Mouse (Mus musculus) kidney, embryonic 14.5 days (tissue): ENCODE data around the gene Esyt3. TPM values are rescaled to one million over a fixed set of nuclear protein-coding genes. Genes with fewer than 3 reads are reported as not detected.

Source experiments
- ATAC-seq: fragments of 200-750 bp; cut with Nextera tagmentation; 2 replicates; pipeline ENCODE4 v1.8.0; 2017; ENCODE audit warnings: moderate number of reproducible peaks, mild to moderate bottlenecking, moderate TSS enrichment, moderate library complexity; ENCODE audit not compliant: low FRiP score, low TSS enrichment
- H3K27ac ChIP-seq: fragments of 300-500 bp; sonication (generic); 2 replicates; pipeline ENCODE4 v1.5.1; 2014; ENCODE audit warnings: low read depth, mild to moderate bottlenecking, low read length, moderate library complexity, mixed read lengths
- H3K27me3 ChIP-seq: fragments of 300-500 bp; sonication (generic); 2 replicates; pipeline ENCODE4 v1.6.1; 2014; ENCODE audit warnings: mild to moderate bottlenecking, low read length; ENCODE audit not compliant: control insufficient read depth, insufficient read depth
- H3K36me3 ChIP-seq: fragments of 300-500 bp; sonication (generic); 2 replicates; pipeline ENCODE4 v1.6.1; 2014; ENCODE audit warnings: low read length, mixed read lengths; ENCODE audit not compliant: control insufficient read depth, insufficient read depth
- H3K4me1 ChIP-seq: fragments of 300-500 bp; sonication (generic); 2 replicates; pipeline ENCODE4 v1.6.1; 2014; ENCODE audit warnings: low read length, mixed read lengths; ENCODE audit not compliant: control insufficient read depth, insufficient read depth
- H3K4me2 ChIP-seq: fragments of 300-500 bp; sonication (generic); replicated peaks from 2 replicates; pipeline ENCODE4 v1.6.1; 2014; ENCODE audit warnings: low read depth, mild to moderate bottlenecking, low read length
- H3K4me3 ChIP-seq: fragments of 300-500 bp; sonication (generic); 2 replicates; pipeline ENCODE4 v1.5.1; 2014; ENCODE audit warnings: mild to moderate bottlenecking, low read length
- H3K9ac ChIP-seq: fragments of 300-500 bp; sonication (generic); 2 replicates; pipeline ENCODE4 v1.6.1; 2014; ENCODE audit warnings: low read depth, mild to moderate bottlenecking, low read length, moderate library complexity
- H3K9me3 ChIP-seq: fragments of 300-500 bp; sonication (generic); 2 replicates; pipeline ENCODE4 v1.6.1; 2016; ENCODE audit warnings: low read length; ENCODE audit not compliant: control insufficient read depth
- WGBS: fragments of 180-500 bp; shearing (Covaris S2); extraction: QIAGEN DNeasy Blood & Tissue Kit; methylation state at CpG from one replicate; pipeline ENCODE4 v1.1.7; 2014; 5-methylcytosine and 5-hydroxymethylcytosine counted together
- polyA plus RNA-seq: library from polyadenylated mRNA; unstranded; fragments of >200 nt; fragmentation: Nextera tagmentation; extraction: Ambion mirVana; gene quantifications from 2 replicates; pipeline ENCODE4 v1.2.1, GENCODE M21; 2014

Gene Esyt3
- polyA plus RNA-seq, 1 experiment from 2014 or later, result 0.76 TPM

DNA sequence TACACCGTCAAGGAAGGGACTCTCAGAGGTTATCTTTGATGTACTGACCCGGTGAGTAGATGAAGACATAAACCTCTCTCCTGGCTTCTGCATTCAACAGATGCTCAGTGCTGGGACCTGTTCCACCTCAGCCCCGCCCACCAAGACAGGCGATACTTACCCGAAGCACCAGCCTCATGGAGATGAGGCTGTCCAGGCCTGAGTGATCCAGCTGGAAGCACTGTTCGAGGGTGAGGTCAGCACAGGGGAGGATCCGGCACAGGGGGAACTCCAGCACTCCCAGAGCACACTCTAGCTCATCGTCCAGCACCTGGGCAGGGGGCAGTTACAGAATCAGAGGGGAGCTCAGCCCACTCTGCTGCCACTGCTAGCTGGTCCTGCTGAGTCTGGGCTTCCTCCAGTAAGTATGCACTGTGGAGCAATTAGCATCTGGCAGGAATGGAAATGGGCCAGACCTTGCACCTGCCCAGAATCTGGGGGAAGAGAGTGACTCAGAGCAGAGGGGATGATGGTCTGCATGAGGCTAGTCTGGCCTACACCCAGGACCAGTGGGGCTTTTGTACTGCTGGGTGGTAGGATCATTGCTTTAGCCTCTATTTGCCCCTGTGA lies 38.9 kb downstream of the Esyt3 start:
- 50% methylated on average over 8 of the region's 8 CpGs for WGBS
- ATAC-seq, result peak; percentile 25; the same call in 1 of the 2 replicates

DNA sequence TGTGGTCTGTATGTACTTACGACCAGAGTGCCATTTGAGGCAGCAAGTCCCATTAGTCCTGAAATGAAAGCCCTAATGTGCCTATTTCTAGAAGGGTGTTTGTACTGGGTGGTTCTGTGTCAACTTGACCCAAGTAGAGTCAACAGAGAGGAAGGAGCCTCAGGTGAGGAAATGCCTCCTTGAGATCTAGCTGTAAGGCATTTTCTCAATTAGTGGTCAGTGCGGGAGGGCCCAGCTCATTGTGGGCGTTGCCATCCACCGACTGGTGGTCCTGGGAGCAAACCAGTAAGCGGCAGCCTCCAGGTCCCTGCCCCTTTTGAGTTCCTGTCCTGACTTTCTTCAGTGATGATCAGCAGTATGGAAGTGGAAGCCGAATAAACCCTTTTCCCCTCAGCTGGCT lies 52.1 kb downstream of the Esyt3 start:
- no peaks in the 10 kb centered on the region; the same call in 1 of the 2 replicates for H3K36me3 ChIP-seq
- no peaks in the 10 kb centered on the region for H3K27me3 ChIP-seq
- no peaks in the 10 kb centered on the region for H3K4me1 ChIP-seq
- ATAC-seq, result no peak
- no peak overlapping the region for H3K4me3 ChIP-seq
- H3K9ac ChIP-seq, result no peak overlapping the region
- no peak overlapping the region for H3K27ac ChIP-seq
- H3K9me3 ChIP-seq, result no peaks in the 10 kb centered on the region
- no peak overlapping the region for H3K4me2 ChIP-seq
- 85% methylated on average over 6 of the region's 6 CpGs for WGBS

More for the DNA sequence above, 38.9 kb downstream of the Esyt3 start:
- Histone ChIP-seq H3K9me3 (no peaks in the 10 kb centered on the region), H3K36me3 (no peaks in the 10 kb centered on the region), H3K9ac (no peak overlapping the region), H3K4me2 (no peak overlapping the region), H3K27ac (no peak overlapping the region), H3K27me3 (no peaks in the 10 kb centered on the region), H3K4me1 (0 out of 2 replicates have a peak, but pooled peaks cover 3% of the 10 kb centered on the region), H3K4me3 (no peak overlapping the region)

DNA sequence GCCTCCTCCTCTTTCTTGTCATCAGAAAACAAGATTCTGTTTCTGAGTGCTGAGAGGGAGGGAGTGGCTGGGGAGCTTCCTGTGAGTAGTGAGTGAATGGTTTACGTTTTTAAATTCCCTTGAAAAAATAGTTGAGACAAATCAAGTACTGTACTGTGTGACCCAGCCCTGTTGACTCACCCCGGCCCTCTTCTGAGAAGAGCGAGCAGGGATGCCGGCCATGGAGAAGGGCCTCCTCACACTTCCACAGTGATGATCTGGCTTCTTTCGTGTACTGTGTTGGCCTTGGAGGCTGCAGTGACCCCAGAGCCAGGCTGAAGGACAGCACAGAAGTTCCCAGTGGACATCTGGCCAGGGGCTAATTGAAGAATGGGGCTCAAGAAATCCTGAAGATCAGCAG lies 54.1 kb downstream of the Esyt3 start:
- no peak for ATAC-seq
- Histone ChIP-seq H3K4me1 (no peaks in the 10 kb centered on the region), H3K4me2 (no peak overlapping the region), H3K27me3 (no peaks in the 10 kb centered on the region), H3K27ac (no peak overlapping the region), H3K9me3 (no peaks in the 10 kb centered on the region), H3K4me3 (no peak overlapping the region), H3K9ac (no peak overlapping the region), H3K36me3 (no peaks in the 10 kb centered on the region; the same call in 1 of the 2 replicates)
- WGBS, result 79% methylated on average over 5 of the region's 5 CpGs

Other genes with a start within 250 kb of the Esyt3 start
- gene Pik3cb, start 217.9 kb downstream of the Esyt3 start, polyA plus RNA-seq, result 1.0 and 1.1 TPM in 2 replicates
- not detected in 2 replicates for gene Faiml, start 121.3 kb downstream of the Esyt3 start, polyA plus RNA-seq
- gene Cep70, start 115.2 kb downstream of the Esyt3 start, polyA plus RNA-seq, result 26.8 and 32.0 TPM in 2 replicates
- gene Mras, start 78.8 kb upstream of the Esyt3 start, polyA plus RNA-seq, result 9.9 and 11.8 TPM in 2 replicates
- gene Nme9, start 92.9 kb upstream of the Esyt3 start, polyA plus RNA-seq, result not detected in 2 replicates
- 20.1 and 28.0 TPM in 2 replicates for gene Armc8, start 210.3 kb upstream of the Esyt3 start, polyA plus RNA-seq
- 24.7 and 28.6 TPM in 2 replicates for gene Dbr1, start 217.2 kb upstream of the Esyt3 start, polyA plus RNA-seq